Mouse (Mus musculus) embryonic fibroblast, embryonic 13.5 days (primary cell): ENCODE results near the gene Nsun4.

Source experiments
- CTCF ChIP-seq: IDR thresholded peaks from 2 replicates; pipeline ENCODE4 v1.5.1; 2011; ENCODE audit warnings: mild to moderate bottlenecking, control low read depth, low read length, moderate library complexity, borderline replicate concordance; ENCODE audit not compliant: insufficient read depth
- POLR2A ChIP-seq: IDR thresholded peaks from 2 replicates; pipeline ENCODE4 v1.6.1; 2011; ENCODE audit warnings: low read depth, mild to moderate bottlenecking, control low read depth, low read length, moderate library complexity

GRCm38 (mm10) chr4:115987858-115988530, 65.7 kb downstream of the Nsun4 start:
- TF ChIP-seq CTCF (no peak), POLR2A (no peak)
